Mouse (Mus musculus) CH12.LX (cell line): ENCODE results near the gene Dscaml1. TPM values are rescaled to one million over a fixed set of nuclear protein-coding genes. Genes with fewer than 3 reads are reported as not detected.

Source experiments
- DNase-seq: peaks from one replicate; pipeline ENCODE4 v3.0.0-alpha.2; 2013; ENCODE audit errors: extremely low read depth
- H3K27ac ChIP-seq: 2 replicates; pipeline ENCODE4 v1.5.1; 2012; ENCODE audit warnings: low read depth, mild to moderate bottlenecking, control low read depth, moderate library complexity; ENCODE audit not compliant: insufficient read depth
- H3K27me3 ChIP-seq: replicated peaks from 2 replicates; pipeline ENCODE3; 2012; ENCODE audit warnings: inconsistent platforms
- H3K36me3 ChIP-seq, 2 experiments: replicated peaks in 1 of 2; 2 replicates each; pipeline versions ENCODE3 to v1.6.1; 2012; ENCODE audit warnings: inconsistent platforms in 1 of 2, low read length in 1 of 2, mild to moderate bottlenecking in 1 of 2, mixed read lengths in 1 of 2, moderate library complexity in 1 of 2; ENCODE audit not compliant: control insufficient read depth in 1 of 2, insufficient read depth in 1 of 2
- H3K4me1 ChIP-seq, 2 experiments: 2 replicates each; pipeline ENCODE4 v1.6.1; 2012; ENCODE audit warnings: inconsistent platforms in 1 of 2, moderate library complexity in 1 of 2; ENCODE audit not compliant: insufficient read depth in 2 of 2, control insufficient read depth in 1 of 2
- H3K4me2 ChIP-seq: 2 replicates; pipeline ENCODE4 v1.6.1; 2012; ENCODE audit warnings: low read depth, mild to moderate bottlenecking, control low read depth; ENCODE audit not compliant: poor library complexity, insufficient read depth, severe bottlenecking
- H3K4me3 ChIP-seq, 3 experiments: fragments of 150-350 bp in 1 of 3; sonication (generic) in 1 of 3; replicated peaks in 1 of 3; 2 replicates each; pipeline versions ENCODE3 to v1.5.1; 2011 to 2012; ENCODE audit warnings: low read depth in 2 of 3, low read length in 2 of 3, mild to moderate bottlenecking in 2 of 3, moderate library complexity in 2 of 3, control low read depth in 1 of 3, improper control_type of control experiment in 1 of 3, inconsistent platforms in 1 of 3, mixed read lengths in 1 of 3; ENCODE audit not compliant: poor library complexity in 1 of 3
- H3K79me2 ChIP-seq: replicated peaks from 2 replicates; pipeline ENCODE4 v1.6.1; 2012; ENCODE audit warnings: mild to moderate bottlenecking, moderate library complexity; ENCODE audit not compliant: control insufficient read depth, poor library complexity, insufficient read depth, severe bottlenecking; ENCODE audit errors: extremely low read depth
- H3K9ac ChIP-seq: 2 replicates; pipeline ENCODE4 v1.6.1; 2012; ENCODE audit warnings: low read depth, mild to moderate bottlenecking, control low read depth, moderate library complexity; ENCODE audit not compliant: insufficient read depth
- H3K9me3 ChIP-seq: replicated peaks from 2 replicates; pipeline ENCODE3; 2012; ENCODE audit warnings: low read length, inconsistent platforms, mixed read lengths
- BHLHE40 ChIP-seq: IDR thresholded peaks from 2 replicates; pipeline ENCODE4 v1.6.1; 2011; ENCODE audit warnings: mild to moderate bottlenecking, low read depth, low read length, improper control_type of control experiment
- E2F4 ChIP-seq: IDR thresholded peaks from 2 replicates; pipeline ENCODE4 v1.6.1; 2011; ENCODE audit warnings: low read depth, low read length, improper control_type of control experiment; ENCODE audit not compliant: insufficient replicate concordance
- ELF1 ChIP-seq: IDR thresholded peaks from 2 replicates; pipeline ENCODE4 v1.6.1; 2014; ENCODE audit warnings: low read depth, mild to moderate bottlenecking, inconsistent platforms, low read length, improper control_type of control experiment
- EP300 ChIP-seq: IDR thresholded peaks from 2 replicates; pipeline ENCODE4 v1.6.1; 2011; ENCODE audit warnings: low read length, improper control_type of control experiment
- ETS1 ChIP-seq: conservative IDR thresholded peaks from 2 replicates; pipeline ENCODE4 v1.6.1; 2012; ENCODE audit warnings: low read depth, mild to moderate bottlenecking, inconsistent platforms, low read length, improper control_type of control experiment, moderate library complexity
- HCFC1 ChIP-seq: IDR thresholded peaks from 2 replicates; pipeline ENCODE4 v1.6.1; 2012; ENCODE audit warnings: low read depth, mild to moderate bottlenecking, inconsistent platforms, low read length, improper control_type of control experiment
- IRF4 ChIP-seq: IDR thresholded peaks from 2 replicates; pipeline ENCODE4 v1.6.1; 2014; ENCODE audit warnings: low read depth, mild to moderate bottlenecking, inconsistent platforms, low read length, improper control_type of control experiment
- KAT2A ChIP-seq: IDR thresholded peaks from 2 replicates; pipeline ENCODE4 v1.6.1; 2012; ENCODE audit warnings: low read length, improper control_type of control experiment, inconsistent platforms; ENCODE audit not compliant: insufficient replicate concordance
- MAX ChIP-seq: IDR thresholded peaks from 2 replicates; pipeline ENCODE4 v1.6.1; 2011; ENCODE audit warnings: low read length, improper control_type of control experiment
- MAZ ChIP-seq: IDR thresholded peaks from 2 replicates; pipeline ENCODE4 v1.6.1; 2012; ENCODE audit warnings: low read depth, mild to moderate bottlenecking, inconsistent platforms, low read length, improper control_type of control experiment, moderate library complexity
- MEF2A ChIP-seq: IDR thresholded peaks from 2 replicates; pipeline ENCODE4 v1.6.1; 2014; ENCODE audit warnings: low read depth, mild to moderate bottlenecking, inconsistent platforms, low read length, improper control_type of control experiment, borderline replicate concordance
- POLR2A ChIP-seq: IDR thresholded peaks from 2 replicates; pipeline ENCODE4 v1.6.1; 2011; ENCODE audit warnings: low read depth, mild to moderate bottlenecking, improper control_type of control experiment, low read length
- POLR2AphosphoS2 ChIP-seq: IDR thresholded peaks from 2 replicates; pipeline ENCODE4 v1.6.1; 2011; ENCODE audit warnings: low read depth, low read length, improper control_type of control experiment
- RAD21 ChIP-seq: IDR thresholded peaks from 2 replicates; pipeline ENCODE4 v1.6.1; 2011; ENCODE audit warnings: low read depth, mild to moderate bottlenecking, low read length, improper control_type of control experiment, moderate library complexity
- USF1 ChIP-seq: IDR thresholded peaks from 2 replicates; pipeline ENCODE4 v1.6.1; 2014; ENCODE audit warnings: low read depth, mild to moderate bottlenecking, inconsistent platforms, low read length, improper control_type of control experiment
- USF2 ChIP-seq: conservative IDR thresholded peaks from 2 replicates; pipeline ENCODE4 v1.6.1; 2011; ENCODE audit warnings: low read depth, low read length, improper control_type of control experiment
- ZC3H11A ChIP-seq: IDR thresholded peaks from 2 replicates; pipeline ENCODE4 v1.6.1; 2012; ENCODE audit warnings: low read depth, mild to moderate bottlenecking, inconsistent platforms, low read length, improper control_type of control experiment
- ZNF384 ChIP-seq: IDR thresholded peaks from 2 replicates; pipeline ENCODE4 v1.6.1; 2012; ENCODE audit warnings: low read depth, low read length, improper control_type of control experiment, inconsistent platforms
- dilution Hi-C: fragments of 300-500 bp; cut with MboI; formaldehyde crosslinking; loops from 2 replicates; pipeline ENCODE4 v1.14.3; 2020; ENCODE audit warnings: low sequenced_read_pairs; ENCODE audit not compliant: extremely low pct_unique_long_range_greater_than_20kb, extremely low pct_ligation_motif_present
- in situ Hi-C: fragments of 300-500 bp; cut with MboI; formaldehyde crosslinking; loops from 3 replicates; pipeline ENCODE4 v1.14.3; 2019; ENCODE audit warnings: low sequenced_read_pairs, low pct_ligation_motif_present, low pct_unique_long_range_greater_than_20kb, mixed read lengths
- polyA plus RNA-seq: library from polyadenylated mRNA; unstranded; fragments of >175 nt; gene quantifications from 2 replicates; pipeline ENCODE4 v1.2.1, GENCODE M21; 2012; ENCODE audit warnings: low read depth; ENCODE audit not compliant: insufficient read length
- total RNA-seq, 2 experiments: library from RNA; depleted of rRNA; stranded (reverse); fragments of 300-350 nt in 1 of 2; fragments of >200 nt in 1 of 2; gene quantifications; 2 replicates each; pipeline ENCODE4 v1.2.3; 2012 to 2014

The Dscaml1 gene
- total and polyA plus RNA-seq, 3 experiments, result not detected

DNA sequence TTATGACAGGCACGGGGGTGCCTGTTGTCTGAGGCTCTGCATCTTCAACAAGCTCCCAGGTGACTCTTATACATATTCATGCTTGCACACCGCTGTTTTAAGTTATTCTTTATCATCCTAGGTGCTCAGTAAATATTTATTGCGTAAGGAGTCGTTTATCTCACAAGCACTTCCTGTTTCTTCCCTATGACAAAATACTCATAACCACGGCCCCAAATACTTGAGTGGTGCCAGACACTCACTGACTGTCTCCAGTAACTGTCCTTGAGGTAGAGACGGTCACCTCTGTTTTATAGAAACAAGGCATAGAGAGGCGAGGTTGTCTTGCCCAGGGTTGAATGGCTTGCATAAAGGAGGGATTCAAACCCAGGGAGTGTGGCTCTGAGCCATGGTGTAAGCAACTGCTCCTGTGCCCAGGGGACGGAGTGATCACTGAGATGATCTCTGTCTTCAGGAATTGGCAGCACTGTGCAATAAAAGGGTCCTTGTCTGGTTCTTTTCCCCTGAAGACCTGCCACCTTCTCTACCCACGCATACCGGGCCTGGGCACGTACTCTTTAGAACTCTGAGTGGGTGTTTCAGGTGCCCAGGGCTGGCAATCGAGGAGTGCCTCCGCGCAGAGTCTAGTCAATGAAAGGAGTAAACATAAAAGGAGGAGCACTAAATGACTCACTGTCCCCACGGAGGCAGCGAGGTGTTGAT lies 13.8 kb downstream of the Dscaml1 start:
- DNase-seq, result no peak
- Histone ChIP-seq H3K4me3 (no peak overlapping the region), H3K27me3 (peaks cover 1% of the 10 kb centered on the region), H3K36me3 (no peaks in the 10 kb centered on the region), H3K9ac (no peak overlapping the region), H3K27ac (no peak overlapping the region), H3K4me1 (peaks cover 10 to 35% of the 10 kb centered on the region in 2 experiments)
- in situ Hi-C loops, result no loop called here
- TF ChIP-seq ELF1, result no peak
- TF ChIP-seq ZC3H11A, result no peak
- no peak for TF ChIP-seq BHLHE40
- no peak for TF ChIP-seq RAD21
- no peak for TF ChIP-seq ETS1
- TF ChIP-seq MEF2A, result no peak
- no peak for TF ChIP-seq ZNF384
- TF ChIP-seq EP300, result no peak
- TF ChIP-seq POLR2AphosphoS2, result no peak
- TF ChIP-seq KAT2A, result no peak
- no peak for TF ChIP-seq POLR2A
- no peak for TF ChIP-seq USF2
- TF ChIP-seq, all 38 proteins: peak for 0
- Histone ChIP-seq H3K4me2 (no peak overlapping the region), H3K79me2 (no peaks in the 10 kb centered on the region), H3K9me3 (no peaks in the 10 kb centered on the region)
- dilution Hi-C loops, result no loop called here

DNA sequence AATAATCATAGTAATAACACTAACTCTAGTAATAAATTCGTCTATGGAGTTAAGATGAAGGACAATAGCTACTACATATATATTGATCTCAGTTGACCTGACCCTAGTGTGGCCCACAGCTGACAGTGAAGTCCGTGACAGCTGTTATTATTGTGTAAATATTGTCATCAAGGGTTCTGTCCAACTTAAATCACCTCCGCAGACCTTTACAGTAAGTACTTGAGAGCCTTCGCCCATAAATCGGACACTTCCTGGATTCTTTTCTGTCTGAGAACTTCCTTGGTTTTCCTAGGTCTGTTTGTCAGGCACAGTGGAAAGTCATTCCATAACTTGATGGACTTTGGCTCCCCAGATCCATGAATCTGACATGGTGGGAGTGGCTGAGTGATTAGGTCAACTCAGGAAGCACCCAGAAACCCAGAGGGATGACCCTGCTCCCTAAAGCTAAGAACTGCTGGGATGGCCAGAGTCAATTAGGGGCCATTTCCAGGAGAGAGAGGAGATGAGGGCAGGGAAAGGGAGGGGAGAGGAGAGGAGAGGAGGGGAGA lies 17.9 kb downstream of the Dscaml1 start:
- Histone ChIP-seq H3K9ac (no peak overlapping the region), H3K79me2 (no peaks in the 10 kb centered on the region), H3K4me3 (no peak overlapping the region), H3K9me3 (no peaks in the 10 kb centered on the region), H3K27ac (no peak overlapping the region), H3K36me3 (no peaks in the 10 kb centered on the region), H3K27me3 (peaks cover 1% of the 10 kb centered on the region), H3K4me1 (peaks cover 24 to 52% of the 10 kb centered on the region in 2 experiments), H3K4me2 (no peak overlapping the region)
- no peak for DNase-seq
- TF ChIP-seq MAX (no peak), EP300 (no peak), ZNF384 (no peak), HCFC1 (no peak), IRF4 (no peak), RAD21 (no peak), POLR2AphosphoS2 (no peak), ETS1 (no peak), USF1 (no peak), MAZ (no peak), E2F4 (no peak)
- in situ Hi-C loops (no loop called here), dilution Hi-C loops (no loop called here)
